Mouse (Mus musculus) c-Kit-positive CD71-negative TER-119-negative erythroid progenitor cells, embryonic 14.5 days (primary cell): ENCODE data around the gene Epdr1.

Source experiments
- DNase-seq: peaks from one replicate; pipeline ENCODE4 v3.0.0-alpha.2; 2013; ENCODE audit warnings: low read depth

Epdr1 gene

GRCm38 (mm10) chr13:19619216-19619927 is at the start of gene Epdr1:
Gene Epdr1, minus strand, starts transcription at chr13:19619927.
- peak; percentile 37 for DNase-seq

- no peak for DNase-seq
These were observed 48.8 kb upstream of the Epdr1 start for GRCm38 (mm10) chr13:19668355-19669140.

- DNase-seq: no peak
These were observed 32.7 kb upstream of the Epdr1 start for GRCm38 (mm10) chr13:19652405-19652804.

- no peak for DNase-seq
These were observed 30.1 kb upstream of the Epdr1 start for GRCm38 (mm10) chr13:19649824-19650223.

- no peak for DNase-seq
These were observed 24.5 kb upstream of the Epdr1 start for GRCm38 (mm10) chr13:19644225-19644624.

GRCm38 (mm10) chr13:19643519-19643918 is 23.8 kb upstream of the Epdr1 start:
- no peak for DNase-seq

GRCm38 (mm10) chr13:19640203-19640851 is 20.6 kb upstream of the Epdr1 start:
- no peak for DNase-seq

GRCm38 (mm10) chr13:19636131-19636530 is 16.4 kb upstream of the Epdr1 start:
- DNase-seq: no peak

GRCm38 (mm10) chr13:19630768-19631709 is 11.3 kb upstream of the Epdr1 start:
- no peak for DNase-seq

GRCm38 (mm10) chr13:19626473-19626872 is 6.7 kb upstream of the Epdr1 start:
- no peak for DNase-seq

GRCm38 (mm10) chr13:19624632-19625320 is 5.0 kb upstream of the Epdr1 start:
- no peak for DNase-seq

- no peak for DNase-seq
These were observed 3.6 kb upstream of the Epdr1 start for GRCm38 (mm10) chr13:19623228-19623905.

GRCm38 (mm10) chr13:19622573-19623227 is 3.0 kb upstream of the Epdr1 start, which contains the start of gene Sfrp4:
Gene Sfrp4, plus strand, starts transcription at chr13:19623104.
- DNase-seq: peak; percentile 18

- DNase-seq: no peak
These were observed 899 bp downstream of the Epdr1 start for GRCm38 (mm10) chr13:19618841-19619215.

- no peak for DNase-seq
These were observed 1.6 kb downstream of the Epdr1 start for GRCm38 (mm10) chr13:19618081-19618480.

- no peak for DNase-seq
These were observed 5.4 kb downstream of the Epdr1 start for GRCm38 (mm10) chr13:19614311-19614710.

GRCm38 (mm10) chr13:19613426-19613825 is 6.3 kb downstream of the Epdr1 start:
- no peak for DNase-seq

GRCm38 (mm10) chr13:19612963-19613362 is 6.8 kb downstream of the Epdr1 start:
- no peak for DNase-seq

- DNase-seq: no peak
These were observed 7.4 kb downstream of the Epdr1 start for GRCm38 (mm10) chr13:19612348-19612747.

GRCm38 (mm10) chr13:19608120-19608519 is 11.6 kb downstream of the Epdr1 start:
- DNase-seq: no peak
